Mouse (Mus musculus) G1E (cell line): ENCODE measurements at regions not wholly inside any gene's neighbourhood (a gene's known extent, or its start where the extent isn't known, plus 50 kb on each side); places are given as distances from the start of the nearest gene placed in this dataset.

Experiments used
- CTCF ChIP-seq: IDR thresholded peaks from 2 replicates; pipeline ENCODE4 v1.5.1; 2012; ENCODE audit warnings: low read depth, low read length, inconsistent platforms, mixed read lengths
- GATA1 ChIP-seq: IDR thresholded peaks from 2 replicates; pipeline ENCODE4 v1.6.1; 2012; ENCODE audit warnings: borderline replicate concordance, low read length, inconsistent platforms, mixed read lengths
- GATA2 ChIP-seq: IDR thresholded peaks from 2 replicates; pipeline ENCODE4 v1.6.1; 2012; ENCODE audit warnings: low read depth, low read length, inconsistent platforms, borderline replicate concordance
- POLR2AphosphoS5 ChIP-seq: IDR thresholded peaks from 2 replicates; pipeline ENCODE4 v1.6.1; 2012; ENCODE audit warnings: low read depth, low read length, inconsistent platforms; ENCODE audit not compliant: insufficient replicate concordance
- TAL1 ChIP-seq: conservative IDR thresholded peaks from 2 replicates; pipeline ENCODE4 v1.6.1; 2012; ENCODE audit warnings: low read depth, low read length, inconsistent platforms, mixed read lengths

GRCm38 (mm10) chr13:16720090-16720489 lies 708.4 kb downstream of the Inhba start:
- no peak for TF ChIP-seq CTCF
- no peak for TF ChIP-seq GATA2
- TF ChIP-seq TAL1 = no peak
- TF ChIP-seq POLR2AphosphoS5 = no peak
- TF ChIP-seq GATA1 = no peak
